Mouse (Mus musculus) myocyte (in vitro differentiated cells): Measurements from ENCODE around the gene Nr2e3. TPM values are rescaled to one million over a fixed set of nuclear protein-coding genes. Genes with fewer than 3 reads are reported as not detected.

Experiments used
- H3K27me3 ChIP-seq: one replicate; pipeline ENCODE4 v1.6.1; 2011; ENCODE audit not compliant: control insufficient read depth, insufficient read depth, insufficient read length
- H3K36me3 ChIP-seq: one replicate; pipeline ENCODE4 v1.6.1; 2011; ENCODE audit not compliant: control insufficient read depth, insufficient read depth
- H3K4me2 ChIP-seq: one replicate; pipeline ENCODE4 v1.6.1; 2011; ENCODE audit warnings: low read depth, control low read depth
- H3K4me3 ChIP-seq: one replicate; pipeline ENCODE4 v1.5.1; 2011; ENCODE audit warnings: mild to moderate bottlenecking, control low read depth, moderate library complexity
- H3K79me2 ChIP-seq: one replicate; pipeline ENCODE4 v1.6.1; 2011; ENCODE audit not compliant: control insufficient read depth, insufficient read depth
- H3ac ChIP-seq: one replicate; pipeline ENCODE4 v1.6.1; 2011; ENCODE audit not compliant: control insufficient read depth, insufficient read length
- CEBPB ChIP-seq: IDR thresholded peaks from 2 replicates; pipeline ENCODE4 v1.6.1; 2011; ENCODE audit warnings: mild to moderate bottlenecking, moderate library complexity; ENCODE audit not compliant: poor library complexity, insufficient read depth, severe bottlenecking
- E2F4 ChIP-seq: IDR thresholded peaks from one replicate; pipeline ENCODE4 v1.6.1; 2011; ENCODE audit warnings: mild to moderate bottlenecking, control low read depth, moderate library complexity; ENCODE audit not compliant: insufficient read depth
- MAX ChIP-seq: IDR thresholded peaks from one replicate; pipeline ENCODE4 v1.6.1; 2011; ENCODE audit warnings: low read depth, mild to moderate bottlenecking, control low read depth
- MYOD1 ChIP-seq, 3 experiments: IDR thresholded peaks; one replicate each; pipeline ENCODE4 v1.6.1; 2011; ENCODE audit warnings: control low read depth in 2 of 3, low read depth in 2 of 3, mild to moderate bottlenecking in 2 of 3, moderate library complexity in 1 of 3; ENCODE audit not compliant: insufficient read length in 2 of 3, control insufficient read depth in 1 of 3
- MYOG ChIP-seq, 3 experiments: IDR thresholded peaks; one replicate each; pipeline ENCODE4 v1.6.1; 2011; ENCODE audit warnings: control low read depth in 2 of 3, low read depth in 2 of 3, mild to moderate bottlenecking in 2 of 3; ENCODE audit not compliant: insufficient read length in 2 of 3, control insufficient read depth in 1 of 3, insufficient read depth in 1 of 3
- POLR2A ChIP-seq: IDR thresholded peaks from one replicate; pipeline ENCODE4 v1.6.1; 2011; ENCODE audit warnings: low read depth, mild to moderate bottlenecking, control low read depth, moderate library complexity; ENCODE audit not compliant: insufficient read length
- POLR2AphosphoS2 ChIP-seq: IDR thresholded peaks from one replicate; pipeline ENCODE4 v1.6.1; 2011; ENCODE audit warnings: low read depth, control low read depth; ENCODE audit not compliant: insufficient read length
- REST ChIP-seq: IDR thresholded peaks from one replicate; pipeline ENCODE4 v1.6.1; 2011; ENCODE audit warnings: mild to moderate bottlenecking, control low read depth, moderate library complexity; ENCODE audit not compliant: insufficient read depth, insufficient read length
- SRF ChIP-seq: IDR thresholded peaks from one replicate; pipeline ENCODE4 v1.6.1; 2011; ENCODE audit warnings: low read depth; ENCODE audit not compliant: control insufficient read depth, insufficient read length
- TCF12 ChIP-seq: IDR thresholded peaks from one replicate; pipeline ENCODE4 v1.6.1; 2011; ENCODE audit warnings: mild to moderate bottlenecking, control low read depth; ENCODE audit not compliant: poor library complexity, insufficient read depth, severe bottlenecking
- TCF3 ChIP-seq: IDR thresholded peaks from one replicate; pipeline ENCODE4 v1.6.1; 2011; ENCODE audit warnings: low read depth, control low read depth; ENCODE audit not compliant: insufficient read length
- USF1 ChIP-seq: IDR thresholded peaks from one replicate; pipeline ENCODE4 v1.6.1; 2011; ENCODE audit warnings: low read depth, mild to moderate bottlenecking, control low read depth, moderate library complexity
- polyA plus RNA-seq: library from polyadenylated mRNA; unstranded; fragments of >200 nt; fragmentation: generic; extraction: Trizol; gene quantifications from one replicate; pipeline ENCODE4 v1.2.1, GENCODE M21; 2012; ENCODE audit warnings: missing spikeins

Nr2e3 gene
- polyA plus RNA-seq, 1 experiment, result not detected

DNA sequence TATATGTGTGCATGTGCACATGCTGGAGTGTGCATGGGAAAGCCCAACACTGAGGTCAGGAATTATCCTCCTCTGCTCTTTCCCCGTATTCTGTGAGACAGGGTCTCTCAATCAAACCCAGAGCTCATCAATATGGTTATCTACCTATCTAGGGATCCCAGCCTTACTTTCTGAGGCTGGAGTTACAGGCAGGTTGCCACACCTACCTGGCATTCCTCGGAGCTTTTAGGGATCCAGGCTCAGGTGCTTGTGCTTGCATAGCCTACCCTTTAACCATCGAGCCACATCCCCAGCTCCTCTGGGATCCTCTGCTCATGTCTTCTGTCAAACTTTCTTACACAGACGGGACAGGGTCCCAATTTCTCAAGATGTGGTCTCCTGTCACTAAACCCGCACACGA lies 4.0 kb downstream of the Nr2e3 start:
- peak overlapping the region; percentile 41 for H3K4me2 ChIP-seq
- no peak overlapping the region for H3ac ChIP-seq
- H3K79me2 ChIP-seq, result no peaks in the 10 kb centered on the region
- no peak for TF ChIP-seq REST
- TF ChIP-seq USF1, result no peak
- TF ChIP-seq POLR2A, result no peak
- no peak for TF ChIP-seq E2F4
- no peak for TF ChIP-seq SRF
- no peak for TF ChIP-seq TCF3
- no peak for TF ChIP-seq CEBPB
- no peak for TF ChIP-seq MAX
- TF ChIP-seq MYOD1 (IDR thresholded peaks at IDR 0.05; ENCODE audit: control insufficient read depth in 1 of 3, insufficient read length in 2 of 3, low read depth in 2 of 3), result no peak
- no peak overlapping the region for H3K4me3 ChIP-seq
- no peaks in the 10 kb centered on the region for H3K36me3 ChIP-seq
- peaks cover 2% of the 10 kb centered on the region for H3K27me3 ChIP-seq

DNA sequence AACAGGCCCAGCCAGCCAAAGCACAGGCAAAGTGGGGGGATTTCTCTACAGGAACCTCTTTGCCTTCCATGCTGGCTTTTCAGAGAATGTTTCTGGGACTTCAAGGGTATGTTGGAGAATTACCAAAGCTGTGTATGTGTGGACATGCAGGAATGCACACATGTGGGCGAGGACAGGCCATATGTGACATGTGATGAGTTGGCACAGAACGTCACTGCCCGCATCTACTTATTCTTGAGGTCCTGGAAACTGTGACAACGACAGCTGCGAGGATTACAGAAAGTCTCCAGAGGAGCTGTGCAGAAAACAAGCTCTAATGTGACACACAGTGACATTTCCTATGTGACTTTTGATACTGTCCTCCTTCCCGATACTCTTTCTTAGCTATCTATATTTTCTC lies 4.8 kb downstream of the Nr2e3 start:
- peak overlapping the region; percentile 41 for H3K4me2 ChIP-seq

DNA sequence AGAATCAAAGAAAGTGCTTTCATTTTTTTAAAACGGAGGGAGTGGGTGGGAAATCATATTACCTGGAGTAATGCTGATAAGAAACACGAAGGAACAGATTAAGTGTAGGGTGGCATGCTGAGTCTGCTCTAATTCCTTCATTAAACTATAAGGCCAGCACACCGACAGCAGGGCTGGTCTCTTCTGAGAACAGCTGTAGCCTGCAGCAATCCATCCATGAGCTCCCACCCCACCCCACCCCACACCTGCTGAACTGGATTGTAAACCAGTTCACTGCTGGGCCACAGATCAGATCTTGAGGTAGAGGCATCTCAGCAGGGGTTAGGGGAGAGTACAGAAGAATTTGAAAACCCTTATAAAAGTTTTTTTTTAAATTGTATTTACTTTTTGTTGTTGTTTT lies 5.3 kb downstream of the Nr2e3 start:
- Histone ChIP-seq H3ac (no peak overlapping the region), H3K4me2 (peak overlapping the region; percentile 41)

More for the DNA sequence above, 4.8 kb downstream of the Nr2e3 start:
- TF ChIP-seq POLR2AphosphoS2 (no peak), TCF12 (peak; percentile 60), MYOG (IDR thresholded peaks at IDR 0.05; ENCODE audit: control insufficient read depth in 1 of 3, insufficient read depth in 1 of 3, insufficient read length in 2 of 3, low read depth in 2 of 3) (peak in 2 of 3 experiments; percentile 62 to 91), SRF (no peak), TCF3 (peak; percentile 55), MYOD1 (IDR thresholded peaks at IDR 0.05; ENCODE audit: control insufficient read depth in 1 of 3, insufficient read length in 2 of 3, low read depth in 2 of 3) (peak; percentile 51 to 88 (median 52))
- Histone ChIP-seq H3K27me3 (peaks cover 8% of the 10 kb centered on the region), H3ac (no peak overlapping the region), H3K4me3 (no peak overlapping the region), H3K79me2 (no peaks in the 10 kb centered on the region), H3K36me3 (no peaks in the 10 kb centered on the region)

DNA sequence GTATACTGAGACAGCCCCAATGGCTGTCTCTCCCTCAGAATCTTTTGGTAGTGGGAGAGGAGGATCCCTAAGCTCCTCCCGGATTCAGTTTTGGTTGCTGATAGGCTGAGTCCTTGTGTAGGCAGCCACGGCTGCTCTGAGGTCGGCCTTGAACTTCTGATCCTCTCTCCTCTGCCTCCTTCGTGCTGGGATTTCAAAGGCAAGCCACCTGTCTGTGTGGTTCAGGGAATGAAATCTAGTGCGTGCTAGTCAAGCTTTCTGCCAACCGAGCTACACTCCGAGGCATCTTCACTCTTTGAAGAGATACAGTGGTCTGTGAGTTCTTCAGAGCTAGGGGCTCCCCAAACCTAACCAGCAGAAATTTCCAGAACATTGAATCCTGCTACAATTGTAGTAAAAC lies 6.9 kb downstream of the Nr2e3 start:
- peaks cover 30% of the 10 kb centered on the region for H3K27me3 ChIP-seq
- no peaks in the 10 kb centered on the region for H3K79me2 ChIP-seq
- H3K4me3 ChIP-seq, result no peak overlapping the region
- no peaks in the 10 kb centered on the region for H3K36me3 ChIP-seq
- no peak overlapping the region for H3ac ChIP-seq
- TF ChIP-seq MYOG (IDR thresholded peaks at IDR 0.05; ENCODE audit: control insufficient read depth in 1 of 3, insufficient read depth in 1 of 3, insufficient read length in 2 of 3, low read depth in 2 of 3) (no peak), USF1 (no peak), MYOD1 (IDR thresholded peaks at IDR 0.05; ENCODE audit: control insufficient read depth in 1 of 3, insufficient read length in 2 of 3, low read depth in 2 of 3) (no peak), POLR2AphosphoS2 (no peak), CEBPB (no peak), MAX (no peak), SRF (no peak), E2F4 (no peak), TCF3 (no peak)
- no peak overlapping the region for H3K4me2 ChIP-seq

More for the DNA sequence above, 5.3 kb downstream of the Nr2e3 start:
- Histone ChIP-seq H3K27me3 (peaks cover 13% of the 10 kb centered on the region), H3K36me3 (no peaks in the 10 kb centered on the region), H3K79me2 (no peaks in the 10 kb centered on the region), H3K4me3 (no peak overlapping the region)
- TF ChIP-seq MYOD1 (IDR thresholded peaks at IDR 0.05; ENCODE audit: control insufficient read depth in 1 of 3, insufficient read length in 2 of 3, low read depth in 2 of 3) (peak in 2 of 3 experiments; percentile 10 to 61), TCF12 (peak; percentile 24), REST (no peak), USF1 (no peak), MYOG (IDR thresholded peaks at IDR 0.05; ENCODE audit: control insufficient read depth in 1 of 3, insufficient read depth in 1 of 3, insufficient read length in 2 of 3, low read depth in 2 of 3) (peak in 2 of 3 experiments; percentile 31 to 50), MAX (no peak)

DNA sequence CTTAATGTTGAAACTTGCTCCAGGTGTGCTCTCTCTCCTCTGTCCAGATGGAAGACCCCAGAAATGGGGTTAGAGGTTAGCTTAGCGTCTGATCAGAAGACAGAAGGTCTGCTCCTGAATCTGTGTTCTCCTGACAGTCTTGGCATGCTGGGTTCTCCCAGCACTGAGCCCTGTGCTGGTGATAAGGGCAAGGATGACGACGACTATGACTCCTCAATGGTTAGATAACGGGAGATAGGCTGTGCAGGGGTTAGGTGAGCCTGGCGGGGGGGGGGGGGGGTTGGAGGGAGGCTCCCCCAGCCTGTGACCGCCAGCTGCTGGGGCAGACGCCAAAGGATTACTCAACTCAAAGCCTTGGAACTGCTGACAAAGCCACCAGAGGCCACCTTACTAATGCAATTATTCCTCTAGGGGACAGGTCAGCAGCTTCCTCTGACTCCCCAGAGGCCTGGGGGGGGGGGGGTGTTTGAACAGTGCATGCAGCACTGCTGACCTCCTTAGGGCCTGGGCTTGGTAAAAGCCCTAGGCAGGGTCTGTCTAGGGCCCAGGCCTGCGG lies 7.9 kb downstream of the Nr2e3 start:
- no peak for TF ChIP-seq MYOD1 (IDR thresholded peaks at IDR 0.05; ENCODE audit: control insufficient read depth in 1 of 3, insufficient read length in 2 of 3, low read depth in 2 of 3)
- TF ChIP-seq MYOG (IDR thresholded peaks at IDR 0.05; ENCODE audit: control insufficient read depth in 1 of 3, insufficient read depth in 1 of 3, insufficient read length in 2 of 3, low read depth in 2 of 3), result no peak
- TF ChIP-seq CEBPB, result no peak
- no peak for TF ChIP-seq POLR2AphosphoS2
- TF ChIP-seq TCF3, result no peak
- TF ChIP-seq POLR2A, result no peak
- TF ChIP-seq USF1, result no peak
- TF ChIP-seq E2F4, result no peak
- H3ac ChIP-seq, result no peak overlapping the region
- H3K36me3 ChIP-seq, result no peaks in the 10 kb centered on the region
- no peaks in the 10 kb centered on the region for H3K79me2 ChIP-seq
- H3K4me2 ChIP-seq, result no peak overlapping the region
- no peak overlapping the region for H3K4me3 ChIP-seq
- peaks cover 39% of the 10 kb centered on the region for H3K27me3 ChIP-seq
